Mouse (Mus musculus) frontal cortex, postnatal 36 days (tissue): ENCODE results near the gene Capn15.
A peak's percentile ranks its signal among the peaks of the same experiment; 100 is the strongest.

ENCODE experiments used
- DNase-seq, 2 experiments: peaks; one replicate each; pipeline ENCODE4 v3.0.0; 2022; ENCODE audit warnings: low spot score in 2 of 2

Capn15 gene

GRCm38 (mm10) chr17:25985306-25986294 is at the start of gene Capn15:
Gene Capn15 (minus strand): TSS chr17:25985796.
- peak; percentile 95 to 97 for DNase-seq

DNA sequence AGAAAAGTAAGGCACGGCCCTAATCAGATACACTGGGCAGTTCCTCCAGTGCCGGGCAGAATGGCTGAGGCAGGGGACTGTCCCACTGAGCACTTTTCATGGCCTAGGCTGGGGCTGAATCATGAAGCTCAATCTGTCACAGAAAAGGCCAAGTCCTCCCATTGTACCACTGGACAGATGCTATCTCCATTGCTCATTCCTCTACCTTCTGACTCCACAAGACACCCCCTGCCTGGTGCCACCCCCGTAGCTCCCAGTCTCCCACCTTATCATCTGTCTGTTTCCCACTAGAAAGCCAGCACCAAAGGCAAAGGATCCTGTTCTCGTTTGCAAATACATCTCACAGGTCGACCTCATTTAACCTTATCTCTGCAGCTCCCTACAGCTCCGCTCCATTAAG is 46.4 kb upstream of the Capn15 start:
- no peak for DNase-seq

GRCm38 (mm10) chr17:26031583-26031982 is 46.0 kb upstream of the Capn15 start:
- peak in 1 of 2 experiments; percentile 62 for DNase-seq

DNA sequence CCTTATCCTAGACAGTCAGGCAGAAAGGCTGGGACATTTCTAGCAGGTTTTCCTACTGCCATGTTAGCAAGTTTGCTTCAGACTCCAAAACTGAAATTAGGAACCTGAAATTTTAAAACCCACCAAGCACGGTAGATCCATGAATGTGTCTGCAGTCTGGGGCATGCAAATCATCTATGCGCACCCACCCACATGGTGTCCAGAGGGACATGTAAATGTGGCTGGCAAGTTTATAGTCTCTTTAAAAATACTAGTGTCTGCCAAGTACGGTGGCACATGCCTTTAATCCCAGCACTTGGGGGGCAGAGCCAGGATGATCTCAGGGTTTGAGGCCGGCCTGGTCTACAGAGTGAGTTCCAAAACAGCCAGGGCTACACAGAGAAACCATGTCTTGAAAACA is 42.7 kb upstream of the Capn15 start:
- no peak for DNase-seq

GRCm38 (mm10) chr17:26024674-26025073 is 39.1 kb upstream of the Capn15 start:
- no peak for DNase-seq

GRCm38 (mm10) chr17:26023966-26024365 is 38.4 kb upstream of the Capn15 start:
- DNase-seq, result no peak

- DNase-seq, result no peak
Measured at GRCm38 (mm10) chr17:26023181-26023580, 37.6 kb upstream of the Capn15 start.

DNA sequence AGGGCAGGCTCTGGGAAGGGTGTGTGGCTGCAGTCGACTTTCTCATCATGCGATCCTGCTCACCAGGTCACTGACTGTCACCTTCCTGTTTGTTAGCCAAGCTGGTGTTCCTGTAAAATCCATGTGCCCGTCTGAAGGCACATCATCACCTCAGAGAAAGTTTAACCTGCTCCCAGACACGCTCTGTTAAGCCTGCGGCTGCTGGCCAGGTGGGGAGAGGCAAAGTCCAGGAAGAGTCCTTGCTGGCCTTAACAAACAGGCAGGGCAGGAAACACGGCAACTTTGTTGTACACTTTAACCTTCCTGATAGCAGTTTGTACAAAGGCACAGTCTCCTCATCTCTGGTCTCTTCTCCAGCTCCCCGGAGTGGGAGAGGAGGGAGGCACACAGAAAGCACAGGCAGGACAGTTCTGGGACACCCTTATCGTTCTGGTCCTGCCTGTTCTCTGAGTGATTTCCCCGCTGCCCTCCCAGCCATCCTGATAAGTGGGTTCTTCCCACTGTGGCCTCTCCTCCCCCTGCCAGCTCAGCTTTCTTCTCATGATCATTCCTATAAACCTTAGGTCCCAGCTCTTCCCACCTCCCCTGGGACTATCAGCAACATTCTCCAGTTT is 36.2 kb upstream of the Capn15 start:
- no peak for DNase-seq

DNA sequence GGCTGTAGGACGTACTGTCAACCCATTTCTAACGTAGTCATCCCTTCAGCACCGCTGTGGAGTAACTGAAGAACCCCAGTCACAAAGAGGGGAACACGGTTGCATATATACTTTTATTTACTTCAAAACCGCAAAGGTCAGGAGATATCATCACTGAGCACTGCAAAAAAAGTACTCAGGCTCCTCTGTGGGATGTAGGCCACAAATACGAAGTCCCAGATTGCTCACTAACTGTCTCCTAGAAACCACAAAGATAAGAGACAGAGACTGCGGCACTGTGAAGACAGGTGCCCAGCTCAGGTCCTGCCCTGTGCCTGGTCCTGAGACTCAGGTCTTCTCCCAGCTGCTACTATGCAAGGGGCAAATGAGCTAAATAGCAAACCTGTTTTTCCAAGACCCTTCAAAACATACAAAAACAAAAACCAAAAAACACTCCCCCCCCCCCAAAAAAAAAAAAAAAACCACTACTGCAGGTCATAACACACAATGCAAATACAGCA is 35.3 kb upstream of the Capn15 start:
- DNase-seq, result no peak

DNA sequence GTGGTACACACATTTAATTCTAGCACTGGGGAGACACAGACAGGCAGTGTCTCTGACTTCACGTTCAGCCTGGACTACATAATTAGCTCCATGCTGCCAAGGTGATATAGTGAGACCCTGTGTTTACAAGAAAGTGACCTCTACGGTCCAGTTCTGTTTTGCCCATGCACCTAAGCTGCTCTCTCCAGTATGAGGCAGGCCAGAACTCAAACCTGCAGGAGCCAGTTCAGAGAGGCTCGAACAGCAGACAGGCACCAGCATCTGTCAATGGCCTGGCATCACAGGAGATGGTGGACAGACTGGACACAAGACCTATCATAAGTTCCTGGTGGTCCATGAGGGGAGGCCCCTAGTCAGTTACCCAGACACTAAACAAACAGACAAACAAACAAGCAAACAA is 32.8 kb upstream of the Capn15 start:
- no peak for DNase-seq

DNA sequence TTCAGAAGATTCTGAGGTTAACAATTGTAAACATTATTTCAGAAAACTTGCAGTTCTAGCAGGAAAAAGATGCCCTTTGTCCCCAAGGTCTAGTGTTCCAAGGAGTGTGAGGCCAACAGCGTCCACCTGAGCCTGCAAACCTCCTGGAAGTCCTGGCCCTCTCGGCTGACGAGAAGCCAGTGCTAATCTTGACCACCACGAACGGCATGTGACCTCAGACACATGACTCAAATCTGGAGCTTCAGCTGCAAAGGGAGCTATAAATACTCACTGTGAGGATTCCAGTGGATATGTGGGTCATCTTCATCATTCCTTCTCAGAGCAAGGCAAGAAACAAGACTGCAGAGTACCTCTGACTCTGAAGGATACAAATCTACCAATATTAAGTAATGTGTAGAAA is 32.4 kb upstream of the Capn15 start:
- DNase-seq, result peak in 1 of 2 experiments; percentile 24

DNA sequence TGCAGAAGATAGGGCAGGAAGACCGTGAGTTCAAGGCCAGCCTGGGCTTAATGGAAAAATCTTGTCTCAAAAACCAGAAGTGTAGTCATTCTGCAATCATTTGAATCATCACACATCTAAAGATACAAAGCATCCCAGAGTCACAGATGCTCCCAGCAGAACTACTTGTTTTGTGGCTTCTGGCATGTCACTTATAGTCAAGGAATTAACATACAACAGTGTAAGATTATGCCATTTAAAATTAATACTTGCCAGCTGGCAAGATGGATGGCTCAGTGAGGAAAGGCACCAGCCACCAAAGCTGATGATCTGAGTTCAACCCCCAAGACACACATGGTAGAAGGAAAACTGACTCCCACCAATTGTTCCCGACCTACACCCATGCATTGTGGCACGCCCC is 31.4 kb upstream of the Capn15 start:
- no peak for DNase-seq

DNA sequence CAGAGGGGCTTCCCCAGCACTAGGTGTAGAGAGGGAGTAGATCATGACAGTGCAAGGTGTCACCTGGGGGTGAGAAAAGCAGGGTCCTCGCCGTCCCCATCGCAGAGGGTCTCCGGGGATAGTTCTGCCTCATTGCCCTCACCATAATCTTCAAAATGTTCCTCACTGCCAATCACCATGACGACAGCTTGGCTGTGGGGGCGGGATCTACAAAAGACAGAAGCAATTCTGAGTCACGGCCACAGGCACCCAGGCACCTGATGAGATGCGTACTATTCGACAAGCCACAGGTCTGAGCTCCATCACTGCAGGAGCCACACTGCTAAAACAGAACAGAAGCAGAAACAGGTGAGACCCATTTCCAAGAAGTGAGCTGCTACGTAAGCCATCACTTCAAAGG is 28.1 kb upstream of the Capn15 start:
- DNase-seq, result peak; percentile 39 to 56

DNA sequence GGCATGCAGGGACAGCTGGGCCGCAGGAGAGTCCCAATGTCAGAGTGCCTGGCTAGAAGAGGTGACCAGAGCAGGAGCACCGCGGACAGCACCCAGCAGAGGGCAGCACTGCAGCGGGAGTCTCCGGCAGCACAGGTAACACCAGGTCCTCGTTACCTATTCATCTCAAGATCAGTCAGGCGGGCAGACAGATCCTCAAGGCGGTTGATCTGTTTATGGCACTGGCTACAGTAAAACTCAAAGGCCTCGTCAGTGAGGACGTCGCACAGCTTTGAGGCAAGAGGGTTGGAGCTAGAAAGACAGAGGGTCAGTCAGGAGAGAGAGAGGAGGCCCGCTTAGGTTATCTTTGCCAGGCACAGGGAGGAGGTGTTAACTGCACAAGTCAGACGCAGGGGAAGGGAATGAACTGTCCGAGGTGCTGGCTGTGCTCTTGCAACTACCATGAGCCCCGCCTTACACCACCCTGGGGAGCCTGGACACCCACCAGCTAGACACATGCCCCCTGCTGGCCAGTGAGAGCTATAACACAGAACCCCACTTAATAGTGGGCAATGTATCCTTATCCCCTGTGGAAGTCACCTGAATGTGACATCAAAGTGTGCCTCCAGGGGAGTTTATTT is 26.4 kb upstream of the Capn15 start:
- DNase-seq, result peak; percentile 64 to 68

- DNase-seq, result peak; percentile 81 to 91
Measured at GRCm38 (mm10) chr17:26009540-26009939, 23.9 kb upstream of the Capn15 start.

GRCm38 (mm10) chr17:26008787-26009186 is 23.2 kb upstream of the Capn15 start:
- DNase-seq, result no peak

- DNase-seq, result no peak
Measured at GRCm38 (mm10) chr17:26008331-26008730, 22.7 kb upstream of the Capn15 start.

DNA sequence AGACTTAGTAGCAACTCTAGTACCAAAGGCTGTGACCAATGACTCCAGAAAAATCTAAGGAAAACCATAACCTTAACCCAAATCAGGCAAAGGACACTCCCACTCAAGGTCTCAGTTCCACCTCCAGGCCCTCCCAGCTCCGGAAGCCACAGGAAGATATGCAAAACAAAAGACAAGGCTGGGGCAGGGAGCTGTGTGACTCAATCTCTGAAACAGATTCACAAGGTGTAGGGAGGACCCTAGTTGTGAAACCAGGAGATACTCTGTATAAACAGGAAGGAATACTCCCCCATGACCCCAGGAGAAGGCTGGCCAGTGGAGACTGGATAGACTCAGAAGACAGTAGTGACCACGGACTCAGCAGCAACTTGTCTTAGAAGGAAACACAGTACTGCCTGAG is 22.1 kb upstream of the Capn15 start:
- DNase-seq, result no peak

GRCm38 (mm10) chr17:26005731-26006450 is 20.3 kb upstream of the Capn15 start:
- DNase-seq, result no peak

GRCm38 (mm10) chr17:26004711-26005110 is 19.1 kb upstream of the Capn15 start:
- DNase-seq, result no peak

- DNase-seq, result no peak
Measured at GRCm38 (mm10) chr17:26003864-26004263, 18.3 kb upstream of the Capn15 start.

GRCm38 (mm10) chr17:25998425-25998824 is 12.8 kb upstream of the Capn15 start:
- no peak for DNase-seq
